Mouse (Mus musculus): Measurements from ENCODE around the gene Tymp.

The Tymp gene

DNA sequence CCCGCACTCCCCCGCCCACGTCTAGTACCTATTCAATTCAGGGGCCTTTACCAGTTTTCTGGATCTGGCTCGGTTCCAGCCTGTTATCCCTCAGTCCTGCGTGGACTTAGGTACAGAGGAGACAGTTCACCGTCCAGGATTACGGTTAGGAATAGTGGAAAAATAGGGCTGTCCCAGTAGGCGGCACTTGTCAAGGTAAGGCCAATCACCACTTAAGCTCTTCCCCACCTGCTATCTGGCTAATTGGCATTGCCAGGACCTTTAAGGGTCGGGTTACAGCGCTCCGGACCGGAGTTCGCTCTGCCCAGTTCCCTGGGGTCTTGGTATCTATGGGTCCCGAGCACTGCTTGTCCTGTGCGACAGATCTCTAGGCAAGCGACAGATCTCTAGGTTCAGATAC, at the start of gene Tymp:
Gene Tymp (minus strand): TSS at position 83 of the 400 bp plus-strand sequence.
- DNase-seq = no peak

- DNase-seq = no peak
Measured at GRCm38 (mm10) chr15:89425711-89426121, 48.9 kb upstream of the Tymp start, which contains the start of gene Cpt1b. Gene Cpt1b, minus strand, starts transcription at chr15:89425863.

GRCm38 (mm10) chr15:89424621-89425020, 47.8 kb upstream of the Tymp start:
- no peak for DNase-seq

DNA sequence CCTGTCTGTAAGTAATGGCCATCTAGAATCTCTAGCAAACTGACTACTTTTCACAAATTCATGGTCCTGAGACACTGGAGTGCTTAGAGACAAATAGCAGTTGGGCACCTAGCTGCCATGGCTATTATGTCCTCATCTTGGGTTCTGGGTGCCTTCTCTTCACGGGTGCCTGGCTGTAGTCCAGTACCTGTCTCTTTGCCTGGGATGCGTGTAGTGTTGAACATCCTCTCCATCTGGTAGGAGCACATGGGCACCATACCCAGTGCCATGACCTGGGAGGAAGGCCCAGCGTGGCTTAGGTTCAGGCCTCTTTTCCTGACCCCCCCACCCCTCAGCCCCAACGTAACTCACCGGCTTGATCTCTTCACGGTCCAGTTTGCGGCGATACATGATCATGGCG, 45.1 kb upstream of the Tymp start:
- no peak for DNase-seq

GRCm38 (mm10) chr15:89415282-89415681, 38.4 kb upstream of the Tymp start:
- DNase-seq = no peak

DNA sequence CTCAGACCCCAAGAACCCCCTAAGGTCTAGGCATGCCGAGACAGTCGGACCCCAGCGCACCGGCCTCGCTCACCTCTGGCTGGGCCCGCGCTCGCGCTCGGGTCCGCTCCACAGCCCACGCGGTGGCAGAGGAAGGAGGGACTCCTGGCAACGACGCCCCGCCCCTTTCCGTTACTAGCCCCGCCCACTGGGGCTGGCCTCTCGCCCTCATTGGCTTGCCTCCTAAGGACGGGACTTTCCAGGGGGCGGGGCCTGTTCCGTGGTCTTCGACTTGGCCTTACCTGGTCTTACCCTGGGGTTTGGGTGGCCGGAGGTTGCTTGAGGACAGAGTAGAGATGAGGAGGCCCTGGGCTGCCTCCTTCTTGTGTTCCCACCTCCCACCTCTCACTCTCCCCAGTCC, 33.3 kb upstream of the Tymp start, which contains the start of gene Syce3:
Gene Syce3 (minus strand): TSS at position 386 of the 400 bp plus-strand sequence.
- no peak for DNase-seq

- DNase-seq = no peak
Measured at GRCm38 (mm10) chr15:89406691-89407090, 29.9 kb upstream of the Tymp start.

DNA sequence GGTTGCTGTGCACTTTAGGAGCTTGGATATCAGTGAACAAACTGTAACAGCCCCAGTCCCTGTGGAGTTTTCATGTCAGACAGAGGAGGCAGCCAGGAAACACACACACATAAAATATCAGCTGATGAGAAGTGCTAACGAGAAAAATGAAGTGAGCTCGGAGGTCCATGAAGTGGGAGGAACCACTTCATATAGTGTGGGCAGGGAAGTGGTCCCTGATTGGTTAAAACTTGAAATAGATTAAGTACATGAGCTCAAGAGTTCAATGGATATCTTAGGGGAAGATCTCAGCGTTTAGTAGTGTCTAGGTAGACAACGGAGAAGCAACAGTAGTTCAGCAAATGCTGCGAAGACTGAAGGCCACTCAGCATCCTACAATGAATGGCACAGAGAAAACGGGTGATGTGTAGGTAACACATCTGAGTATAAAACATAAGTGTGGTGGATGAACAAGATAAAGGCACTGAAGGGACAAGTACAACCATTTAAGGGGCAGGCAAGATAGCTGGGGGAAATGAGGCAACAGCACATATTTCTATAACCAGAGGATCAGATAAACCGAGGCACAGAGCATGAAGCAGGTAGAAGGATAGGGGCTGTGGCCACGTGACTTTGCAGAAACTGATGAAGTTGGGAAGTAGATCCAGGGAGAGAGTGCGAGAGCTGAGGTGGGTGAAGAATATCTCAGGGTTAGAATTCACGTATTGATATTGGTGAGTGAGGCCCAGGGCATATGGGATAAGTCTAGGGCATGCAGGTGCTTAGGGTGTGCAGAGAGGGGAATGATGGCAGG, 28.2 kb upstream of the Tymp start:
- no peak for DNase-seq

DNA sequence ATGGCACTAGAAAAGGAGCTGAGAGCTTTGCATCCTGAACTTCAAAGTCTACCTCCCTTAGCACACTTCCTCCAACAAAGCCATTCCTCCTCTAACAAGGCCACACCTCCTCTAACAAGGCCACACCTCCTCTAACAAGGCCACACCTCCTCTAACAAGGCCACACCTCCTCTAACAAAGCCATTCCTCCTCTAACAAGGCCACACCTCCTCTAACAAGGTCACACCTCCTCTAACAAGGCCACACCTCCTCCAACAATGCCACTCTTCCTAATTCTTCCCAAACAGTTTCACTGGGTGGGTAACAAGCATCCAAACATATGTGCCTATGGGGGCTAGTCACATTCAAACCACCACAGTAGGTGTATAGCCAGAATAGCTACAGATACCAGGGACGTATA, 25.6 kb upstream of the Tymp start:
- no peak for DNase-seq

GRCm38 (mm10) chr15:89399716-89400115, 22.9 kb upstream of the Tymp start:
- DNase-seq = no peak

DNA sequence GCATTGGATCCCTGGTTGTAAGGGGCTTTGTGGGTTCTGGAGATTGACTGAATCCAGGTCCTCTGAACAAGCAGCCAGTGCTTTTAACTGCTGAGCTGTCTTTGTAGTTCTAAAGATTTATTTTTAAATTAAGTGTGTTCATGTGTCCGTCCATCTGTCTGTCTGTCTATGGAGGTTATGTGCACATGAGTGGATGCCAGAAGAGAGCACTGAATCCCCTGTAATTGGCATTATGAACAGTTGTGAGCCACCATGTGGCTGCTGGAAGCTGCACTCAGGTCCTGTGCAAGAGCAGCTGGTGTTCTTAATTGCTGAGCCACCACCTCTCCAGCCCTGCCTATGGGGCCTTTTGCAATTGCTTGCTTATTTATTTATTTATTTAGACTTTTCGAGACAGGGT, 21.3 kb upstream of the Tymp start:
- no peak for DNase-seq

GRCm38 (mm10) chr15:89396883-89397282, 20.0 kb upstream of the Tymp start:
- DNase-seq = no peak

DNA sequence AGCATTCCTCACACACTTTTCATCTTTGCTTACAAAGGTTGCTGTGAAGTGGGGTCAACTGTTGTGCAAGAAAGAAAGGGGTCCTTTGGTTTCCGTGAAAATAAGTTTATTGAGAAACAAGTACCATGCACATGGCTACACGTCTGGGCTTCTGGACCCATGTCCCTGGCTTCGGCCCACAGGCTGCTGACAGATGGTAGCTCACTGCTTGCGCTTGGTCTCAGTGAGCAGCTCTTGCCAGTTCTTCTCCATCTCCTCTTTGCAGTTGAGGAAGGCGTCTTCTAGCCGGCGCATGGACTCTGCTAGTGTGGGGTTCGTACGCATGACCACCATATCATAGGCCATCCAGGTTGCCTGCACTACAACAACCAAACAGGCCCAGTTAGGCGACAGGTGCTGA, 13.2 kb upstream of the Tymp start:
- DNase-seq = no peak

DNA sequence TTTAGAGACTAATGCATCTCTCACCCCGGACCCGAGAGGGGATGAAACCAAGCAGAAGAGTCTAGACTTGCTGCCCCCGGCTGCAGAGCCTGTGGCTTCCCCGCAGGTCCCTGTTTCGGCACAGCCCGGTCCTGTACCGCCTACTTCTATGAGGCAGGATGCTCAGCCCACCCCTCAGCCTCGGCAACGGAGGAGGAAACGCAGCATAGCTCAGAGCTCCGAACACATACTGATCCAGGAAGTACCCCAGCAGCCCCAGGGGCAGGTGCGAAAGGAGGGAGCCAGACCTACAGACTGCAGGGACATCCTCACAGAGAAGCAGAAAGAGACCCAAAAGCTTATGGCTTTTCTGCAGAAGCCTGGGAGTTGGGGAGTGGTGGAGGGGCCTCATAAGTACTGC, 10.3 kb upstream of the Tymp start:
- no peak for DNase-seq

- DNase-seq = no peak
Measured at GRCm38 (mm10) chr15:89384617-89385016, 7.8 kb upstream of the Tymp start, which contains the start of gene Klhdc7b. Gene Klhdc7b, plus strand, starts transcription at chr15:89384917.

DNA sequence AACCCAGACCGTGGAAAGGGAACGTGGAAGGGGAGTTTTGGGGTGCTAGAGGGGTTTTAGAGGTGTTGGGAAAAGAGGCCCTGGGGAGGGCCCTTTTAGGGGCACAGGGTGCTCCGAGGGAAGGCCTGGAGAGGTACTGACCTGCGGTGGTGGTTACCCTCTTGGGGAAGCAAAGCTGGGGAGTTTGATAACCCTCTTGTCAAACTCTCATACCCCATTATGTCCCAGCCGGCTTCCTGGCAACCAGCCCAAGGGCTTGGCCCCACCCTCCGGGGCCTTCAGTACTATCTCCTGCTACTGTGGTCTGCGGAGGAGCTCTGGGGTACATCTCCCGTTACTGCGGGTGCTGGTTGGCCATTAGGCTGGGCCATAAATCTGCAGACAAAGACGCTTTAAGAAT, 2.6 kb upstream of the Tymp start:
- DNase-seq = no peak

GRCm38 (mm10) chr15:89378831-89379401, 2.1 kb upstream of the Tymp start, which contains the start of gene Odf3b:
Gene Odf3b, minus strand, starts transcription at chr15:89379282.
- DNase-seq = no peak

GRCm38 (mm10) chr15:89377938-89378828, 1.3 kb upstream of the Tymp start:
- DNase-seq = no peak

DNA sequence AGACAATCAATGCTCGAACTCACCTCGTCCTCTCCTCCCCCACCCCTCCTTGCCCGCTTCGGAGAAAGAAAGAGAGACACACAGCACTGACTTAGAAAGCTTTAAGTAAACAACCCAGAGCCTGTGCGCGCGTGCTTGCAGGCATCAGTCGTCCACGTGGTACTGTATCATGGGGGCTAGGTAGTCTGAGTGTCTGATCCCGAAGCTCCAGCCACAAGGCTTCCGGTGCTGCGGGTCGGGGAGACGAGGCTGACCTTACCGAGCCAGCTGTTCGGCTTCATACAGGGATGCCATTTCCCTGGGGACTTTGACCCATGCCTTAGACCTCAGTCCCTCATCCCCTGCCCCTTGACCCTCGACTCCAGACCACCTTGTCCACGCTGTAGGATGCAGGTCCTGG, 523 bp upstream of the Tymp start:
- no peak for DNase-seq

- no peak for DNase-seq
Measured at GRCm38 (mm10) chr15:89376040-89376439, 799 bp downstream of the Tymp start.

DNA sequence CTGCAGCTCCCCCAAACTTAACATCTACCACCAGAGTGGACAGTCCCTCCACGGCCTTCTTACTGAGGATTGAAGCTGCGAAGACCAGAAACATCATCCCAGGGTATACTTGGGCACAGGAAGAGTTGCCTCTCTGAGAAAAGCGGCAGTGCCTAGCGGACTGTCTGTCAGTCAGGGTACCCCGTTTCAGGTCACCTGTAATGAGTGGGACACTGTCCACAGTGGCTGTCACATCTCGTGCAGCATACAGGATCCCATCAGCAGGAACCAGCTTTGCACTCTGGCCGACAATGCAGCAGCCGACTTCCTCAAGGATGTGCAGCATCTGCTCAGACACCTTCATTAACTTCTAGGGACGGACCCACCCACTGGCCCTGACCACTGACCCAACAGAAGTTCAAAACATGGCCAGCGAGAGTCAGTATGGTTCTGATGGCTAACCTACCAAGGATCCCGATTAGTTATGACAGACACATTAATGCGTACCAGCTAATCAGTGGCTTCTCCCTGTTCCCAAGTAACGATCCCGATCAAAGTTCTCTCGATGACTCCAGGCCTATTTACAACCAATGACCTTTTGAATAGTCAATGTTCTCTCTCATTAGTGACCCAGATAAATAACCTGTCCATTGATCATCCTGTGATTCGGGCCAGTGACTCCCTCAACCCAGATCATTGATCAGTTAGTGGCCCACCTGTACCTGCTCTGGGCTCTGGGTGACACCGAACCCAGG, 1.9 kb downstream of the Tymp start:
- no peak for DNase-seq

DNA sequence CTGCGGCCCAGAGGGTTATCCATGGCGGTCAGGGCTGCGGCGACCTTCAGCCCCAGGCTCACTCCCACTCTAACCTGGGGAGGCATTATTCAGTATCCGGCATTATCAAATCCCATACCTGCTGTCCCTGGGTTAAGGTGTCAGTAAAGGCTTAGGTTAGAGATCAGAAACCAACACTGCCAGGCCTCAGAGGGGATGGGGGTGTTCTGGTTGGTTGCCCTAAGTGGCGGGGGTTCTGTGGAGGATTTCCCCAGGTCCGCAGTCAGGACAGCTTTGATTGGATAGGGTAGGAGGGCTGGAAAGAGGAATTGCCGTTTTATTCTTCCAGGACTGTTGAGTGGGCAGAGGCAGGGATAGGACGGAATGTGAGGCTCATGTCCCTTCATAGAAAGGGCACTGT, 2.5 kb downstream of the Tymp start:
- no peak for DNase-seq
